Mouse (Mus musculus) urinary bladder, postnatal 10 days (tissue): ENCODE data around the gene Ube2c.

Source experiments
- DNase-seq: peaks from one replicate; pipeline ENCODE4 v3.0.0; 2022; ENCODE audit warnings: low spot score

The Ube2c gene

GRCm38 (mm10) chr2:164761971-164762370 lies 7.7 kb upstream of the Ube2c start:
- DNase-seq, result no peak

- no peak for DNase-seq
Measured at GRCm38 (mm10) chr2:164762593-164762992, 7.1 kb upstream of the Ube2c start.

GRCm38 (mm10) chr2:164765841-164766240 lies 3.9 kb upstream of the Ube2c start:
- DNase-seq, result no peak

GRCm38 (mm10) chr2:164767812-164768540 lies 1.7 kb upstream of the Ube2c start:
- no peak for DNase-seq

GRCm38 (mm10) chr2:164770279-164770678 lies 581 bp downstream of the Ube2c start:
- no peak for DNase-seq

- DNase-seq, result no peak
Measured at GRCm38 (mm10) chr2:164771123-164771522, 1.4 kb downstream of the Ube2c start.

- no peak for DNase-seq
Measured at GRCm38 (mm10) chr2:164773229-164773988, 3.7 kb downstream of the Ube2c start.

- no peak for DNase-seq
Measured at GRCm38 (mm10) chr2:164773989-164774364, 4.3 kb downstream of the Ube2c start.

GRCm38 (mm10) chr2:164776130-164776529 lies 6.4 kb downstream of the Ube2c start:
- DNase-seq, result no peak

- DNase-seq, result no peak
Measured at GRCm38 (mm10) chr2:164776801-164777200, 7.1 kb downstream of the Ube2c start.

- DNase-seq, result no peak
Measured at GRCm38 (mm10) chr2:164777246-164778014, 7.7 kb downstream of the Ube2c start.

- no peak for DNase-seq
Measured at GRCm38 (mm10) chr2:164778015-164778287, 8.3 kb downstream of the Ube2c start.

- no peak for DNase-seq
Measured at GRCm38 (mm10) chr2:164778809-164779208, 9.1 kb downstream of the Ube2c start.

GRCm38 (mm10) chr2:164779481-164780086 lies 9.9 kb downstream of the Ube2c start, which contains the start of gene Tnnc2:
TSS of gene Tnnc2 (minus strand) at chr2:164779967.
- DNase-seq, result no peak

- DNase-seq, result no peak
Measured at GRCm38 (mm10) chr2:164781876-164782275, 12.2 kb downstream of the Ube2c start.

- no peak for DNase-seq
Measured at GRCm38 (mm10) chr2:164783926-164784581, 14.4 kb downstream of the Ube2c start.

- no peak for DNase-seq
Measured at GRCm38 (mm10) chr2:164784869-164785420, 15.2 kb downstream of the Ube2c start.

- peak; percentile 68 for DNase-seq
Measured at GRCm38 (mm10) chr2:164785481-164786387, 16.0 kb downstream of the Ube2c start, which contains the start of gene Snx21. TSS of gene Snx21 (plus strand) at chr2:164785823.

- DNase-seq, result no peak
Measured at GRCm38 (mm10) chr2:164786388-164786885, 16.7 kb downstream of the Ube2c start.

GRCm38 (mm10) chr2:164787032-164787431 lies 17.3 kb downstream of the Ube2c start:
- DNase-seq, result no peak
